Mouse (Mus musculus): Measurements from ENCODE around the gene Ran.
"Not testable (repeated sequence)": the region's sequence is repeated elsewhere in the genome, so short reads cannot be mapped to it uniquely, and the experiment has no call there.

Gene Ran

DNA sequence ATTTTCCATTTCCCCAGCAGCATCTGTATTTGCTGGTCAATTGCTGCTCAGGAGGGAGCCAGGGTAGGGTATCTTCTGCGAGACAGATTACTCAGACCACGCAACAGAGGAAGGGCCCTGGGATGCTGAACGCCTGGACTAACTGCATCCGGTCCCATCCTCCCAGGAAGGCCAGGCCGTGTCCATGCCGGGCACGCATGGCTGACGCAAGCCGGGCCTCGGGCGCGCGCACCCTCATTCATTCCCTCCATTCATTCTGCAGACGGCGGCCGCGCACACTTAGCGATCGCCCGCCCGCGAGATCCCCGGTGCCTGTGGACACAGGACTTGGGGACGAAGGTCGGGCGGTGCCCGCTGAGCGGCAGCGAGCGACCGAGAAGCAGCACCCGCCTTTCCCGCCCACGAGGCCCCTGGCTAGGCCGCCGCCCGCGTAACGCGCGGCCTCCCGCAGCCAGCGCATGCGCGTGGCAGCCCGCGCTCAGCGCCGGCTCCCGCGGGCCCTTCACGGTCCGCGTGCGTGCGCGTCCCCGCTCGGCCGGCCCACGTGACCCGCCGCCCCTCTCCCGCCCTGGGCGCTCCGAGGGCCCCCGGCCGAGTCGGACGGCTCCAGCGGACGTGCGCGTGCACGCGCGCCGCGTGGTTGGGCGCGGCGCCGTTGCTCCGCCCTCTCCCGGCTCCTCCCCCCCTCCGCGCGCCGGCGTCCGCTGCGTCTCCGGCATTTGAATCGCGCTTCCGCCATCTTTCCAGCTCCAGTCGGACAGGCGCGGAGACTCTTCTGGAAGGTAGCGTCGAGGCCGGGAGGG is at the start of gene Ran:
Ran (plus strand) TSS at position 573 of the 803 bp plus-strand sequence.
- DNase-seq (ENCODE audit: low spot score in 2 of 2) = peak; percentile 97

DNA sequence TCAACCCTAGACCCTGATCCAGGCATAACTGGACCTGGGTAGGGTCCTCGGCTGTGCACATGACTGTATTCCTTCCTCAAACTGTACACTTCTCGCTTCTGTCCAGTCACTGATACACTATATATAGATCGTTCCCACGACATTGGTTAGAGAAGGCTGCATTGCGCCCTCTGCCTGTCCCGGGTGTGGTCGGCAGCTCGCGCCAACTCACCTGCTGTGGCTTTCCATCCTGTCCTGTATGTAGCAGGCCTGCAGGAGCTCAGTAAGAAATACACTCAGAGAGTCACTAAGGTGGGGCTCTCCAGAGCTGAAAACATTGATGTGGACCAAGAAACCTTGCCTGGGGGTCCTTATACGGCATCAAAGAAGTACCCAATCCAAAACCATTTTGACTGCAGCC is 49.0 kb upstream of the Ran start:
- no peak for DNase-seq (ENCODE audit: low spot score in 2 of 2)

DNA sequence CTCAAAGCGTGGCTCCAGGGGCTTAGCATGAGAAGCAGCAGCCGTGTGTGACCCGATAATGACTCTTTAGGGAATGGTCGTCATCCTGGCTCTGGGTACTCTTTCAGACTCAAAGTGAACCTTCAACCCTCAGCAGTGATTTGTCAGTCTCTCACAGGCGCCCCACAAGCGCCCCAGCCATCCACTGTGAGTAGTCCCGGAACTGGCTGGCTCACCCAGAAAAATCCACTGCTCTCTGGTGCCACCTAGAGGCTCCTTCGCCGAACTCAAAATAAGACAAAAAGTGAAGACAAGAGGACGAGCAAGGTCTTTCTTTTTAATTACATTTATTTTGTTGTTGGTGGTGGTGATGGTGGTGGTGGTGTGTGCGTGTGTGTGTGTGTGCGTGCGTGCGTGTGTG is 48.6 kb upstream of the Ran start:
- DNase-seq (ENCODE audit: low spot score in 2 of 2) = peak; percentile 79 to 87

DNA sequence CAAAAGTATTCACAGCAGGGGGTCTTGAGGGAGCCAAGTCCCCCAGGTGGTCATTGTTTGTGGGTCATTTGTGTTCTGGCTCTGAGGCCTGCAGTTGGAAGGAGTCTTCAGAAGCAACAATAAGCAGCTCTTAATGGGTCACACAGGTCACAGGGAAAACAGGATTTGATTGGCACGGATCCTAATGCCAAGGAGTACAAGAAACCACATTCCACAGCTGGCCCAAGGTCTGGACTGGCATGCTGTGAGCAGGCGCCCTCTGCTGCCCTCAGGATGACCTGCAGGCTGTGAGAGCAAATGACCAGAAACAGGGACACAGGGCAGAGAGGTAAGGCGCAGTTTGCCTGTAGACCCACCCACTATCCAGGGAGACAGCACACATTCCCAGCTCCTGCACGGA is 43.6 kb upstream of the Ran start:
- peak in 1 of 2 experiments; percentile 53 for DNase-seq (ENCODE audit: low spot score in 2 of 2)

- DNase-seq (ENCODE audit: low spot score in 2 of 2) = not testable (repeated sequence)
Observed at GRCm38 (mm10) chr5:128977466-128977865, 42.4 kb upstream of the Ran start.

DNA sequence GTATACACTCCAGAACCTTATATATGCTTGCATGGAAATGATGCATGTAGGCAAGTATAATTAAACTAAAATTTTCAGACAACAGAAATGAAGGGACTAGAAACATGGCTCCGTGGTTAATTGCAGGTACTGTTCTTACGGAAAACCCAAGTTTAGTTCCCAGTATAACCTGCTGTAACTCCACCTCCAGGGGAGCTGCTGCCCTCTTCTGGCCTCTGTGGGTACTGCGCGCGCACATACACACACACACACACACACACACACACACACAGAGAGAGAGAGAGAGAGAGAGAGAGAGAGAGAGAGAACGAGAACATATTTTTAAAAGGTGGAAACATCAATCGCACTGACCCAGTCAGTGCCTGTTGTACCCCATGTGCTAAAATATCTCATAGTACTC is 40.9 kb upstream of the Ran start:
- no peak for DNase-seq (ENCODE audit: low spot score in 2 of 2)

DNA sequence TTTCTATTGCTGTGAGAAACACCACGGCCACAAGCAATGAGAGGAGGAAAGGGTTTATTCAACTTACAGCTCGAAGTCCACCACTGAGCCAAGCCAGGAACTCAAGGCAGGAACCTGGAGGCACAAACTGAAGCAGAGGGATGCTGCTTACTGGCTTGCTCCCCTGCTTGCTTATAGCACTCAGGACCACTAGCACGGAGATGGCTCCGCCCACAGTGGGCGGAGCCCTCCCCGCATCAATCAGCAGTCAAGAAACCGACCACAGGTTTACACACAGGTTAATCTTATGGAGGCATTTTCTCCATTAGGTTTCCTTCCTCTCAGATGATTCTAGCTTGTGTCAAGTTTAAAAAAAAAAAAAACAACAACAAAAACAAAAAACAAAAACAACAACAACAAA is 39.0 kb upstream of the Ran start:
- no peak for DNase-seq (ENCODE audit: low spot score in 2 of 2)

- peak in 1 of 2 experiments; percentile 63 for DNase-seq (ENCODE audit: low spot score in 2 of 2)
Observed at GRCm38 (mm10) chr5:128981607-128982006, 38.3 kb upstream of the Ran start.

DNA sequence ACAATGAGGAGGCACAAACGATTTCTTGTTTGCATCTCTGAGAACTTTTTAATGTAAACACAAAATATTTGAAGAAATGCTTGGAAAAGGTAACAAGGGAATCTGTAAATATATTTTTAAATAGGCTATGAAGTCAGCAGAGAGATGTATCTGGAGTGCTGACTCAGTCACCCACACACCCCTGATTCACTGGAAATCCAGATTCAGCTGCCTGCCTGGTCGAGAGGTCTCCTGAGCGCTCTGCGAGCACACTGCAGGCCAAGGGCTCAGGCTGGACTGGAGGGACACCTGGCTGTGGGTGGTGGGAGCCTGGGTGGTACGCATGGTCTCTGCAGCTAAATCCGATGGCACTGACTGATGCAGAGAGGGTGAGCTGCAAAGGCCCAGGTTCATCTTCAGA is 35.3 kb upstream of the Ran start:
- no peak for DNase-seq (ENCODE audit: low spot score in 2 of 2)

- DNase-seq (ENCODE audit: low spot score in 2 of 2) = no peak
Observed at GRCm38 (mm10) chr5:128985946-128986345, 33.9 kb upstream of the Ran start.

GRCm38 (mm10) chr5:128987141-128987954 is 32.5 kb upstream of the Ran start:
- no peak for DNase-seq (ENCODE audit: low spot score in 2 of 2)

DNA sequence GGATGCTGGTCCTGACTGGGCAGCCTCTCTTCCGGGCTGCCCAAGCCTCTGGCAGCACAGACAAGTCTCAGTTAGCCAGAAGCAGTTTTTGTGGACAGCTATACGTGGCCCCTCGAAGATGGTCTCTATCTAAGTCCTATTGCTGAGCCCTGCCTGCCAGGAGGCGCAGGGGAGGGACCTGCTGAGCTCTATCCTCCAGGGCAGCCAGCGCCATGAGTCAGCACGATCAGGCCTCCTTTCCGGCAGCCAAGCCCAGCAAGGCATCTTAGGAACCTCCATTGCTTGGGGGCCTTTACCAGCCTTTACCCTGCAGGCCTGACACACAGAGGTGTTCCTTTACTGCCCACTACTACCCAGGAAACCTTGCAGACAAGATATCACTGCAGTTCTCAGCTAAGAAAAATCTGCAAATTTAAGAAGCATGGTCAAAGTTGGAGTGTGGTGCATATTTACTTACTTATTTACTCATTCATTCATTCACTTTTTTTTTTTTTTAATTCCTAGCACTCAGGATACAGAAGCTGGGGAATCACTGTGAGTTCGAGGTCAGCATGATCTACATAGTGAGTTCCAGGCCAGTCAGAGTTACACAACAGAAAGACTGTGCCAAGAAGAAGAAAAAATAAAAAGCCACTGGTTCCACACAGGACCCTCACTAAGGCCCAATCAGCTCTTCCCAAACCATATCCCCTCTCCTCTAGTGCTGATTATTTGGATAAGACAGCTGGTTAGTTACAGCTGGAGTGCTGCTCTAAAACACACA is 19.0 kb upstream of the Ran start:
- DNase-seq (ENCODE audit: low spot score in 2 of 2) = no peak

DNA sequence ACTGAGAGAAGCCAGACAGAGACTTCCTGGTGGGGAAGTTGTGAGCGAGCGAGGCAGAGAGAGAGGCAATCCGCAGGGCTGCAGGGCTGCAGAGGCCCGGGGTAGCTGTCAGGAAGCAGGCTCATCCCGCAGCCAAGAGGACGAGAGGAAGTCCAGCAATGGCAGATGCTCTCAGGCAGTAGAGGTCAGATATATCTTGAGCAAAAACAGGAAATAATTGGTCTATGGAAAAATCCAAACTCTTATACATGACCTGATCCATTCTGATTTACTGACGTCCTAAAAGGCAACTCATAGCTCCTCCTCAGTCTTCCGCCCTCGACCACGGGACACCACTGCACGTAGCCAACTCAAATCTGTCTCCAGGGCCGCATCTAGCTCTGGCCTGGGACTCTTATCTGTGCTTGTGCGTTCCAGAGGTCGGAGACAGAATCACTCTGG is 17.3 kb upstream of the Ran start:
- no peak for DNase-seq (ENCODE audit: low spot score in 2 of 2)

DNA sequence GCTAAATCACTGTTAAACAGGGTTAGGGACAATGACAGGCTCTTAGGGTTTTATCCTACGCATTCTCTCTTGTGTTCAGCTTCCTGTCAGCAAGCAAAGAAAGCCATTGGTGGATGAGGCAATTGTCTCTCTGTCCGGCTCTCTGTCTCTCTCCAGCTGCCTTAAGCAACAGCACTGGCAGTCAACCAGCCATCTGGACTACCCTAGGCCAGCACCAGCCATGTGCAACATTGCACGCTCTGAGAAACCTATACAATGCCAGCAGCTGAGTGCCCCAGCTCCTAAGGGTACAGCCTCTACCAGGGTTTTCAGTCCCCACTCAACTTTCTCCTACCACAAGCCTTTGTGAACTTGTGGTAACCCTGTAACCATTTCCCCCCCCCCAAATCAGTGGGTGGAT is 14.5 kb upstream of the Ran start:
- no peak for DNase-seq (ENCODE audit: low spot score in 2 of 2)

DNA sequence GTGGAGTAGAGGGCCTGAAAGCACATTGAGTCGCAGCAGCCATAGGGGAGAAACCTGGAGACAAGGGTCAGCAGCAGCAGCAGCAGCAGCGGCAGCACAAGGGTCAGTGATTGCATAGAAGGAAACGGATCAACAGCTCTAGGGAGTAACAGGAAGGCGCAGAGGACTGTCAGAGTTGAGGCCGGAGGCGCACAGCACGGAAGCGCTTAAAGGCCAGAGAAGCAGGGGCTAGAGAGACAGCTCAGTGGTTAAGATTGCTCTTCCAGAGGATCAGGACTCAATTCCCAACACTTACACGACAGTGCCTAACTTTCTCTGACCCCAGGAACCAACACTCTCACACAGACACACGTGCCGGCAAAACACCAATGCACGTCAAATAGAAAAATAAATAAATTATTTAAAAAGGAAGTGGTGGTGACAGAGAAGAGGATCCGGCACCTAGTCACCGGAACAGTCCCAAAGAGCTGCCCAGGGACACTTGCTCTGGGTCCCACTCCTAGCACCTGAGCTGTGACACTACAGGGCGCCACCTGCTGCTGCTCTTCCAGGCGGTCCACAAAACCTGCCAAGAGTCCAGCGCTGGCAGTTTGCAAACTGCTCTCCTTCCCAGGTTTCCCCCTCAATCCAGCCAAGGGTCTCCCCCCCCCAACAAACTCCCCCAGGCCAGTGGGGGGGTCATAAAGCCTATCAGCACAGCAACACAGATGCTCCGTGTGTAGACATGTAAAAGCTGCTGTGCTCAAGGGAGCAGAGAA is 13.7 kb upstream of the Ran start:
- no peak for DNase-seq (ENCODE audit: low spot score in 2 of 2)

GRCm38 (mm10) chr5:129007105-129007957 is 12.5 kb upstream of the Ran start:
- DNase-seq (ENCODE audit: low spot score in 2 of 2) = no peak

- no peak for DNase-seq (ENCODE audit: low spot score in 2 of 2)
Observed at GRCm38 (mm10) chr5:129008008-129008407, 11.9 kb upstream of the Ran start.

DNA sequence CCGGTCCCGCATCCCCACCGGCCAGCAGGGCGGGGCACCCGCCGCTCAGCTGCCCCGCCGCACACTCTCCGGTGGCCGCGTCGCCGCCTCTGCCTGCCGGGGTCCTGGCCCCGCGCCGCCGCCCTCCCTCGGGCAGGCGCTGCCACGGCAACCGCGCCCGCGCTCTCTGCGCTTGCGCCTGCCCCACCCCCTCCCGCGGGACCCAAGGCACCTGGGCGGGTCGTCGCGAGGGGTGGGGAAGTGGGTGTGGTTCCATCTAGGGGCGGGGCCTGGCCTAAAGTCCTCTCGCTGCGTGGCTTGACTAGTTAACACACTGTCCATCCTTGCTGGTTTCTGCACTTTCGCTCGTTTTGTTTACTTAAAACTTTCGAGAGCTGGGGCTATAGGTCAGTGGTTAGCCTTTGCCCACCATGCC is 11.4 kb upstream of the Ran start, which contains the start of gene Stx2:
Stx2 (minus strand) TSS at position 163 of the 415 bp plus-strand sequence.
- DNase-seq (ENCODE audit: low spot score in 2 of 2) = peak; percentile 93 to 94

- DNase-seq (ENCODE audit: low spot score in 2 of 2) = no peak
Observed at GRCm38 (mm10) chr5:129009577-129009976, 10.3 kb upstream of the Ran start.

GRCm38 (mm10) chr5:129010937-129011336 is 8.9 kb upstream of the Ran start:
- DNase-seq (ENCODE audit: low spot score in 2 of 2) = no peak
